Mouse (Mus musculus): ENCODE measurements at regions not wholly inside any gene's neighbourhood (a gene's known extent, or its start where the extent isn't known, plus 50 kb on each side); places are given as distances from the start of the nearest gene placed in this dataset.

GRCm38 (mm10) chr8:77774551-77775335 lies 50.5 kb upstream of the Ednra start:
- Histone ChIP-seq H3K27me3 (no peaks in the 10 kb centered on the region), H3K9ac (no peak overlapping the region), H3K4me2 (no peak overlapping the region), H3K9me3 (replicated peaks) (no peaks in the 10 kb centered on the region), H3K36me3 (no peaks in the 10 kb centered on the region), H3K27ac (no peak overlapping the region), H3K4me3 (replicated peaks) (no peak overlapping the region), H3K4me1 (replicated peaks) (no peaks in the 10 kb centered on the region)
- DNase-seq (no peak), ATAC-seq (ENCODE audit: low read depth) (no peak)
- 66% methylated on average over 8 of the region's 8 CpGs for WGBS (ENCODE audit: insufficient replicate concordance)

GRCm38 (mm10) chr8:77775526-77775925 lies 51.3 kb upstream of the Ednra start:
- no peak overlapping the region for H3K4me3 ChIP-seq (replicated peaks)
- ATAC-seq (ENCODE audit: low read depth) (no peak), DNase-seq (no peak)
- H3K36me3 ChIP-seq = no peaks in the 10 kb centered on the region
- no peaks in the 10 kb centered on the region for H3K4me1 ChIP-seq (replicated peaks)
- no peak overlapping the region for H3K27ac ChIP-seq
- WGBS (ENCODE audit: insufficient replicate concordance) = 70% methylated on average over 3 of the region's 3 CpGs
- H3K9me3 ChIP-seq (replicated peaks) = no peaks in the 10 kb centered on the region
- H3K9ac ChIP-seq = no peak overlapping the region
- H3K4me2 ChIP-seq = no peak overlapping the region
- no peaks in the 10 kb centered on the region for H3K27me3 ChIP-seq

- Histone ChIP-seq H3K4me2 (no peak overlapping the region), H3K27ac (no peak overlapping the region), H3K9ac (no peak overlapping the region), H3K4me1 (replicated peaks) (no peaks in the 10 kb centered on the region), H3K9me3 (replicated peaks) (no peaks in the 10 kb centered on the region), H3K27me3 (no peaks in the 10 kb centered on the region), H3K36me3 (no peaks in the 10 kb centered on the region), H3K4me3 (replicated peaks) (no peak overlapping the region)
- no peak for DNase-seq
- 66% methylated on average over 5 of the region's 5 CpGs for WGBS (ENCODE audit: insufficient replicate concordance)
- no peak for ATAC-seq (ENCODE audit: low read depth)
These were observed 53.3 kb upstream of the Ednra start for GRCm38 (mm10) chr8:77777597-77777996.

- no peak overlapping the region for H3K9ac ChIP-seq
- WGBS (ENCODE audit: insufficient replicate concordance) = 58% methylated on average over 4 of the region's 4 CpGs
- no peaks in the 10 kb centered on the region for H3K9me3 ChIP-seq (replicated peaks)
- H3K36me3 ChIP-seq = no peaks in the 10 kb centered on the region
- no peak overlapping the region for H3K27ac ChIP-seq
- DNase-seq (no peak), ATAC-seq (ENCODE audit: low read depth) (no peak)
- no peak overlapping the region for H3K4me3 ChIP-seq (replicated peaks)
- no peaks in the 10 kb centered on the region for H3K27me3 ChIP-seq
- no peak overlapping the region for H3K4me2 ChIP-seq
- H3K4me1 ChIP-seq (replicated peaks) = no peaks in the 10 kb centered on the region
These were observed 61.5 kb upstream of the Ednra start for GRCm38 (mm10) chr8:77785676-77786255.

GRCm38 (mm10) chr8:77794911-77795310 lies 70.6 kb upstream of the Ednra start:
- ATAC-seq (ENCODE audit: low read depth) (no peak), DNase-seq (no peak)
- Histone ChIP-seq H3K36me3 (no peaks in the 10 kb centered on the region), H3K4me3 (replicated peaks) (no peak overlapping the region), H3K27me3 (no peaks in the 10 kb centered on the region), H3K9ac (no peak overlapping the region), H3K9me3 (replicated peaks) (no peaks in the 10 kb centered on the region), H3K4me2 (no peak overlapping the region), H3K27ac (no peak overlapping the region), H3K4me1 (replicated peaks) (no peaks in the 10 kb centered on the region)
- WGBS (ENCODE audit: insufficient replicate concordance) = 29% methylated on average over 1 of the region's 1 CpGs

GRCm38 (mm10) chr8:77803147-77803903 lies 79.1 kb upstream of the Ednra start:
- Histone ChIP-seq H3K4me1 (replicated peaks) (no peaks in the 10 kb centered on the region), H3K9ac (no peak overlapping the region), H3K4me2 (no peak overlapping the region), H3K4me3 (replicated peaks) (no peak overlapping the region), H3K27me3 (no peaks in the 10 kb centered on the region), H3K9me3 (replicated peaks) (0 out of 2 replicates have a peak, but pooled peaks cover 2% of the 10 kb centered on the region), H3K27ac (0 out of 2 replicates have a peak overlapping the region, but pooled peaks have one; percentile 0), H3K36me3 (no peaks in the 10 kb centered on the region)
- 71% methylated on average over 9 of the region's 9 CpGs for WGBS (ENCODE audit: insufficient replicate concordance)
- ATAC-seq (ENCODE audit: low read depth) = no peak
- no peak for DNase-seq

- WGBS (ENCODE audit: insufficient replicate concordance) = 35% methylated on average over 6 of the region's 6 CpGs
- Histone ChIP-seq H3K9me3 (replicated peaks) (0 out of 2 replicates have a peak, but pooled peaks cover 2% of the 10 kb centered on the region), H3K4me3 (replicated peaks) (no peak overlapping the region), H3K4me1 (replicated peaks) (no peaks in the 10 kb centered on the region), H3K4me2 (no peak overlapping the region), H3K27me3 (no peaks in the 10 kb centered on the region), H3K27ac (no peak overlapping the region), H3K9ac (no peak overlapping the region), H3K36me3 (no peaks in the 10 kb centered on the region)
- no peak for DNase-seq
- ATAC-seq (ENCODE audit: low read depth) = no peak
These were observed 80.3 kb upstream of the Ednra start for GRCm38 (mm10) chr8:77804536-77804935.

GRCm38 (mm10) chr8:77804956-77805355 lies 80.7 kb upstream of the Ednra start:
- WGBS (ENCODE audit: insufficient replicate concordance) = 12% methylated on average over 4 of the region's 4 CpGs

GRCm38 (mm10) chr8:77805657-77806056 lies 81.4 kb upstream of the Ednra start:
- H3K4me2 ChIP-seq = no peak overlapping the region
- no peaks in the 10 kb centered on the region for H3K27me3 ChIP-seq
- H3K4me3 ChIP-seq (replicated peaks) = no peak overlapping the region
- 28% methylated on average over 6 of the region's 6 CpGs for WGBS (ENCODE audit: insufficient replicate concordance)
- no peak overlapping the region for H3K27ac ChIP-seq
- 0 out of 2 replicates have a peak, but pooled peaks cover 2% of the 10 kb centered on the region for H3K9me3 ChIP-seq (replicated peaks)
- H3K4me1 ChIP-seq (replicated peaks) = no peaks in the 10 kb centered on the region
- H3K9ac ChIP-seq = no peak overlapping the region
- DNase-seq (no peak), ATAC-seq (ENCODE audit: low read depth) (no peak)
- H3K36me3 ChIP-seq = no peaks in the 10 kb centered on the region

More at GRCm38 (mm10) chr8:77804956-77805355, 80.7 kb upstream of the Ednra start:
- H3K27me3 ChIP-seq = no peaks in the 10 kb centered on the region
- ATAC-seq (ENCODE audit: low read depth) (no peak), DNase-seq (no peak)
- H3K4me3 ChIP-seq (replicated peaks) = no peak overlapping the region
- H3K9me3 ChIP-seq (replicated peaks) = 0 out of 2 replicates have a peak, but pooled peaks cover 2% of the 10 kb centered on the region
- no peaks in the 10 kb centered on the region for H3K36me3 ChIP-seq
- H3K27ac ChIP-seq = no peak overlapping the region
- no peak overlapping the region for H3K9ac ChIP-seq
- H3K4me2 ChIP-seq = no peak overlapping the region
- H3K4me1 ChIP-seq (replicated peaks) = no peaks in the 10 kb centered on the region

- Histone ChIP-seq H3K4me3 (replicated peaks) (no peak overlapping the region), H3K36me3 (no peaks in the 10 kb centered on the region), H3K27me3 (no peaks in the 10 kb centered on the region), H3K9me3 (replicated peaks) (0 out of 2 replicates have a peak, but pooled peaks cover 1% of the 10 kb centered on the region), H3K4me2 (no peak overlapping the region), H3K9ac (no peak overlapping the region), H3K27ac (no peak overlapping the region), H3K4me1 (replicated peaks) (no peaks in the 10 kb centered on the region)
- no peak for ATAC-seq (ENCODE audit: low read depth)
- DNase-seq = no peak
- 56% methylated on average over 12 of the region's 12 CpGs for WGBS (ENCODE audit: insufficient replicate concordance)
These were observed 90.8 kb upstream of the Ednra start for GRCm38 (mm10) chr8:77814796-77815647.

GRCm38 (mm10) chr8:77815648-77815971 lies 91.3 kb upstream of the Ednra start:
- Histone ChIP-seq H3K4me3 (replicated peaks) (no peak overlapping the region), H3K9me3 (replicated peaks) (0 out of 2 replicates have a peak, but pooled peaks cover 6% of the 10 kb centered on the region), H3K4me2 (no peak overlapping the region), H3K36me3 (no peaks in the 10 kb centered on the region), H3K9ac (no peak overlapping the region), H3K4me1 (replicated peaks) (no peaks in the 10 kb centered on the region), H3K27me3 (no peaks in the 10 kb centered on the region), H3K27ac (no peak overlapping the region)
- no peak for ATAC-seq (ENCODE audit: low read depth)
- no peak for DNase-seq
- 60% methylated on average over 7 of the region's 7 CpGs for WGBS (ENCODE audit: insufficient replicate concordance)
